Mouse (Mus musculus) left cerebral cortex, postnatal 36 days (tissue): ENCODE results near the gene Fam50a. TPM values are rescaled to one million over a fixed set of nuclear protein-coding genes. Genes with fewer than 3 reads are reported as not detected.
"Not testable (repeated sequence)": the region's sequence is repeated elsewhere in the genome, so short reads cannot be mapped to it uniquely, and the experiment has no call there.

Experiments used
- DNase-seq, 2 experiments: peaks; one replicate each; pipeline ENCODE4 v3.0.0; 2021 to 2022; ENCODE audit warnings: low spot score in 2 of 2, mixed read lengths in 1 of 2
- intact Hi-C: fragments of 180-260 bp; cut with DNase I; formaldehyde crosslinking; loops from one replicate; pipeline ENCODE4 v1.15.1; 2025
- microRNA-seq: library from miRNA; unstranded; fragments of <30 nt; microRNA quantifications from one replicate; pipeline ENCODE4 v1.2.0, GENCODE M21; 2022
- total RNA-seq, 2 experiments: library from RNA; stranded (reverse); gene quantifications; 2 replicates each; pipeline ENCODE4 v1.2.3; 2021

Gene Fam50a
- total RNA-seq, 2 experiments from 2014 or later = 30.1 to 31.9 TPM

- intact Hi-C loops = no loop called here
These were observed 15.9 kb downstream of the Fam50a start, which contains the start of gene Plxna3 for GRCm38 (mm10) chrX:74328725-74329161. Plxna3 (plus strand) TSS chrX:74329066.

GRCm38 (mm10) chrX:74329215-74329671 lies 16.4 kb downstream of the Fam50a start:
- intact Hi-C loops = no loop called here
- DNase-seq = no peak

More at GRCm38 (mm10) chrX:74328725-74329161, 15.9 kb downstream of the Fam50a start, which contains the start of gene Plxna3:
- peak; percentile 45 to 62 for DNase-seq

DNA sequence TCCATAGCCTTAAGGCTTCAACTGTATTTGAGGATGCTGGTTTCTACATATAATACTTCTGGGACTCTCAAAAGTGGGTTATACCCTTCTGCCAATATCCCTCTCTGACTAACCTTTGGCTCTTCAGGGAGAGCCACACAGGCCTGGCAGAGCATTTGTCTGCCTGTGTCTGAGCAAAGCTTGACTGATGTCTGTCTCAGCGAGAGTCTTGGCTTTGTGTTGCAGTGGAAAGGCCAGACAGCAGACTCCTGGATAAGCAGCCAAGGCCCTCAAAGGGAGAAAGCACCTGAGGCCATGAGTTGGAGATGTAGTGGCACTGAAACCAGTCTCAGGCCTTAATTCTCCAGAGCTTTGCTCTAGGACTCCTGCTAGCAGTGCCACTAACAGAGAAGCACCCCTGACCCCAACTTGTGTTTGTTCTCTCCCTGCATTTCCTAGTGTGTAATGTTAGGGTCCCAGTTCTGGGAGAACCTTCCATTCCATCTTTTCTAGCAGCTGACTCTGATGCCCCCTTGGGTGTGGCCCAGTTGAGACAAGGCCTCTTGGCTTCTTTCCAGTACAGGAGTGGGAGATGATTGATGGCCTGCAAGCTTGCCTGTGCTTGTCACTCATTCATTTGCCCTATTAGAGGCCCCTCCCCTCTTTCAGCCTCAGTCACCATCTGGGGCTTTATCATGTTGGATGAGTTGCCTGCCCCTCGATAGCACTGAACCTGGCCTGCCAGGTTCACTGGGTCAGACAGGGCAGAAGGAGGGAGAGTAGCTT lies 17.5 kb downstream of the Fam50a start:
- no peak for DNase-seq
- intact Hi-C loops = no loop called here

DNA sequence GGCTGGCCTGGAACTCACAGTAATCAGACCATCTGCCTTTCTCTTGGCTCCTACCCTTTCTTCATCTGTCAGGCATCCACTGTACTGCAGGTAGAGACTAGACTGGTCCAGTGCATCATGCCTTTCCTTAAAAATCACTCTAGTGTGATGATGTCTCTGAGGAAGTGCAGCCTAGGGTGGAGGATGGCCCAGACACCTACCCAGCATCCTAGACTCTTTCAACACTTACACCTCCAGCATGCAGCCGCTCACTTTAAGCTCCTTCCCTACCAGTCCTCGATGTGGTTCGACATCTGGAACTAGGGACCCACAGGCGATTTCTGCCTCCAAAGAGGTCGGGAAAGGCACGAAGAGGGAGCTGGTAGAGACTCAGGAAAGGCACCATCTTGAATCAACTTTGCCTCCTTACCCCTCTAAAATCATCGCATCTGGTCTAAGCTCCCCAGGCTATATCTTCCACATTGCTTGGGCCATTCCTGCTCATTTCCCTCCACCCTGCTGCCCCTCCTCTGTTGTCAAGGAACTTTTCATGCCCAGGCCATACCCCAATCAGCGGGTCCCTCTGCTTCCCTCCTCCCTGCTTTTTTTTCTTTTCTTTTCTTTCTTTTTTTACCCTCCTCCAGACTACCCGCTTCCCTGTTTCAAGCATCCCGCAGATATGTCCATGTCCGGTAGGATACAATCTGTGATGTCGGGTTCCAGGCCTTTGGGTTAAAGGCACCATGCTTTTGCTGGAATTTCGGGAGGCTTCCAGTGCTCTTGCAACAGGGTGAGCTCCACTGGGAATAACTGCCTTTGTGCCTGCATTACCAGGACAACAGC lies 40.0 kb downstream of the Fam50a start:
- DNase-seq = no peak
- intact Hi-C loops = no loop called here

DNA sequence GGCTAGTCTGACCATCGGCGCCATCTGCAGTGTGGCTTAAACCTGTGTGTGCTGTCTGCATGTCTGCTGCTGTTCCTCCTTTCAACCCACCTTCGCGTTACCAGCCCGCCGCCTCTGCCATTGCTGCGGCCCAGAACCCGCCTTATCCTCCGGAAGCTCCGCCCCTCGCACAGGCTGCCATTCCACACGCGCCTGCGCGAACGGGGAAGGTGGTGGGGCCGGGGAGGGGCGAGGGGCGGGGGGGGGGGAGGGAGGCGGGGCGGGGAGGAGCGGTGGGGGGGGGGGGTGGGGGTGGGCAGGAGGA lies 40.6 kb downstream of the Fam50a start, which contains the start of gene Lage3:
Gene Lage3 (minus strand): TSS at position 152 of the 304 bp plus-strand sequence.
- intact Hi-C loops = no loop called here
- peak; percentile 76 to 80 for DNase-seq

- DNase-seq, intact Hi-C loops: not testable (repeated sequence)
These were observed 44.2 kb downstream of the Fam50a start for GRCm38 (mm10) chrX:74357069-74357468.

DNA sequence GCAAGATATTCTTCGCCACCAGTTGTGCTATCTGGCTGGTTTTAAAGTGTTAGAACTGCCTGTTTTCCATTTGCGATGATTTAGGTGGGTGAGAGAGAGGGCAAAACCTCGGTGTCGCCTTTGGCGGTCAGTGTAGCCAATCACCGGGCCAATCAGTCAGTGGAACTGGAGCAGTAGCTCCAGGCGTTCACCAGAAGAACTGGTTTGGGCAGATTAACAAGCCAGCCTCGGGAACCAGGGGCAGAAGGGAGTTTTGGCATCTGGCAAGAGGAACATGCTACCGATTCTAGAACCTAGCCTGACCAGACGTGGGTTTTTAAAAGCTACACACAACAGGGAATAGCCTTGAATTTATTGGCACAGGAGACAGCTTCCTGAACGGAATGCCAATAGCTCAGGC lies 46.3 kb downstream of the Fam50a start:
- no peak for DNase-seq
- intact Hi-C loops = no loop called here

GRCm38 (mm10) chrX:74367512-74367911 lies 54.7 kb downstream of the Fam50a start:
- DNase-seq = no peak
- intact Hi-C loops = no loop called here

- intact Hi-C loops = no loop called here
These were observed 55.5 kb downstream of the Fam50a start for GRCm38 (mm10) chrX:74368209-74368909.

More at GRCm38 (mm10) chrX:74368209-74368909, 55.5 kb downstream of the Fam50a start:
- peak; percentile 58 to 73 for DNase-seq

Small RNA genes lying within 50 kb of the gene (microRNA-seq; reads per million reads assigned to microRNA genes)
- gene Mir7091 = not detected
- gene Mir7092 = not detected

Other genes with a start within 250 kb of the Fam50a start
- gene Opn1mw, start 185.6 kb upstream of the Fam50a start, total RNA-seq = under 1 TPM in 1 of 2 experiments, not detected in 1; 0.66 TPM
- gene Mecp2, start 177.7 kb upstream of the Fam50a start, total RNA-seq = 10 to 100 TPM; 82.0 to 91.2 TPM
- gene Tex28, start 145.2 kb upstream of the Fam50a start, total RNA-seq = not detected
- gene Tktl1, start 135.8 kb upstream of the Fam50a start, total RNA-seq = not detected
- 10 to 100 TPM; 57.5 to 74.0 TPM for gene Flna, start 63.2 kb upstream of the Fam50a start, total RNA-seq
- gene Emd, start 58.3 kb upstream of the Fam50a start, total RNA-seq = 10 to 100 TPM; 33.6 to 39.0 TPM
- 100 to 1,000 TPM; 182 to 197 TPM for gene Rpl10, start 42.2 kb upstream of the Fam50a start, total RNA-seq
- 10 to 100 TPM; 49.7 to 64.0 TPM for gene Taz, start 31.1 kb upstream of the Fam50a start, total RNA-seq
- 1 to 10 TPM; 2.0 to 2.3 TPM for gene Dnase1l1, start 30.7 kb upstream of the Fam50a start, total RNA-seq
- 100 to 1,000 TPM; 340 to 365 TPM for gene Atp6ap1, start 15.9 kb upstream of the Fam50a start, total RNA-seq
- gene Gdi1, start 8.0 kb upstream of the Fam50a start, total RNA-seq = 100 to 1,000 TPM; 583 to 584 TPM
- gene Plxna3, start 16.0 kb downstream of the Fam50a start, total RNA-seq = 10 to 100 TPM; 17.1 to 28.7 TPM
- 10 to 100 TPM; 23.0 to 26.9 TPM for gene Lage3, start 40.6 kb downstream of the Fam50a start, total RNA-seq
- 10 to 100 TPM; 64.6 to 77.3 TPM for gene Ubl4a, start 60.2 kb downstream of the Fam50a start, total RNA-seq
- gene Slc10a3, start 60.3 kb downstream of the Fam50a start, total RNA-seq = 1 to 10 TPM; 2.4 to 2.7 TPM
- 10 to 100 TPM; 18.0 to 22.5 TPM for gene Fam3a, start 80.2 kb downstream of the Fam50a start, total RNA-seq
- gene Ikbkg, start 80.3 kb downstream of the Fam50a start, total RNA-seq = 10 to 100 TPM; 46.9 to 49.9 TPM
- 10 to 100 TPM; 25.9 to 26.3 TPM for gene G6pdx, start 116.2 kb downstream of the Fam50a start, total RNA-seq
- not detected for gene Gm6880, start 168.4 kb downstream of the Fam50a start, total RNA-seq